Mouse (Mus musculus) CH12.LX (cell line): ENCODE measurements around the gene Sorcs1. TPM values are rescaled to one million over a fixed set of nuclear protein-coding genes. Genes with fewer than 3 reads are reported as not detected.

Experiments used
- DNase-seq: peaks from one replicate; pipeline ENCODE4 v3.0.0-alpha.2; 2013; ENCODE audit errors: extremely low read depth
- H3K27ac ChIP-seq: 2 replicates; pipeline ENCODE4 v1.5.1; 2012; ENCODE audit warnings: low read depth, mild to moderate bottlenecking, control low read depth, moderate library complexity; ENCODE audit not compliant: insufficient read depth
- H3K27me3 ChIP-seq: replicated peaks from 2 replicates; pipeline ENCODE3; 2012; ENCODE audit warnings: inconsistent platforms
- H3K36me3 ChIP-seq, 2 experiments: replicated peaks in 1 of 2; 2 replicates each; pipeline versions ENCODE3 to v1.6.1; 2012; ENCODE audit warnings: inconsistent platforms in 1 of 2, low read length in 1 of 2, mild to moderate bottlenecking in 1 of 2, mixed read lengths in 1 of 2, moderate library complexity in 1 of 2; ENCODE audit not compliant: control insufficient read depth in 1 of 2, insufficient read depth in 1 of 2
- H3K4me1 ChIP-seq, 2 experiments: 2 replicates each; pipeline ENCODE4 v1.6.1; 2012; ENCODE audit warnings: inconsistent platforms in 1 of 2, moderate library complexity in 1 of 2; ENCODE audit not compliant: insufficient read depth in 2 of 2, control insufficient read depth in 1 of 2
- H3K4me2 ChIP-seq: 2 replicates; pipeline ENCODE4 v1.6.1; 2012; ENCODE audit warnings: low read depth, mild to moderate bottlenecking, control low read depth; ENCODE audit not compliant: poor library complexity, insufficient read depth, severe bottlenecking
- H3K4me3 ChIP-seq, 3 experiments: fragments of 150-350 bp in 1 of 3; sonication (generic) in 1 of 3; replicated peaks in 1 of 3; 2 replicates each; pipeline versions ENCODE3 to v1.5.1; 2011 to 2012; ENCODE audit warnings: low read depth in 2 of 3, low read length in 2 of 3, mild to moderate bottlenecking in 2 of 3, moderate library complexity in 2 of 3, control low read depth in 1 of 3, improper control_type of control experiment in 1 of 3, inconsistent platforms in 1 of 3, mixed read lengths in 1 of 3; ENCODE audit not compliant: poor library complexity in 1 of 3
- H3K79me2 ChIP-seq: replicated peaks from 2 replicates; pipeline ENCODE4 v1.6.1; 2012; ENCODE audit warnings: mild to moderate bottlenecking, moderate library complexity; ENCODE audit not compliant: control insufficient read depth, poor library complexity, insufficient read depth, severe bottlenecking; ENCODE audit errors: extremely low read depth
- H3K9ac ChIP-seq: 2 replicates; pipeline ENCODE4 v1.6.1; 2012; ENCODE audit warnings: low read depth, mild to moderate bottlenecking, control low read depth, moderate library complexity; ENCODE audit not compliant: insufficient read depth
- H3K9me3 ChIP-seq: replicated peaks from 2 replicates; pipeline ENCODE3; 2012; ENCODE audit warnings: low read length, inconsistent platforms, mixed read lengths
- CHD2 ChIP-seq: IDR thresholded peaks from 2 replicates; pipeline ENCODE4 v1.6.1; 2011; ENCODE audit warnings: low read length, improper control_type of control experiment
- E2F4 ChIP-seq: IDR thresholded peaks from 2 replicates; pipeline ENCODE4 v1.6.1; 2011; ENCODE audit warnings: low read depth, low read length, improper control_type of control experiment; ENCODE audit not compliant: insufficient replicate concordance
- EP300 ChIP-seq: IDR thresholded peaks from 2 replicates; pipeline ENCODE4 v1.6.1; 2011; ENCODE audit warnings: low read length, improper control_type of control experiment
- GABPA ChIP-seq: IDR thresholded peaks from 2 replicates; pipeline ENCODE4 v1.6.1; 2012; ENCODE audit warnings: low read depth, low read length, improper control_type of control experiment, inconsistent platforms; ENCODE audit not compliant: insufficient replicate concordance
- IRF4 ChIP-seq: IDR thresholded peaks from 2 replicates; pipeline ENCODE4 v1.6.1; 2014; ENCODE audit warnings: low read depth, mild to moderate bottlenecking, inconsistent platforms, low read length, improper control_type of control experiment
- KAT2A ChIP-seq: IDR thresholded peaks from 2 replicates; pipeline ENCODE4 v1.6.1; 2012; ENCODE audit warnings: low read length, improper control_type of control experiment, inconsistent platforms; ENCODE audit not compliant: insufficient replicate concordance
- MAFK ChIP-seq: IDR thresholded peaks from 2 replicates; pipeline ENCODE4 v1.6.1; 2011; ENCODE audit warnings: low read length, improper control_type of control experiment; ENCODE audit not compliant: insufficient replicate concordance
- MAX ChIP-seq: IDR thresholded peaks from 2 replicates; pipeline ENCODE4 v1.6.1; 2011; ENCODE audit warnings: low read length, improper control_type of control experiment
- MAZ ChIP-seq: IDR thresholded peaks from 2 replicates; pipeline ENCODE4 v1.6.1; 2012; ENCODE audit warnings: low read depth, mild to moderate bottlenecking, inconsistent platforms, low read length, improper control_type of control experiment, moderate library complexity
- MEF2A ChIP-seq: IDR thresholded peaks from 2 replicates; pipeline ENCODE4 v1.6.1; 2014; ENCODE audit warnings: low read depth, mild to moderate bottlenecking, inconsistent platforms, low read length, improper control_type of control experiment, borderline replicate concordance
- NELFE ChIP-seq: IDR thresholded peaks from 2 replicates; pipeline ENCODE4 v1.6.1; 2011; ENCODE audit warnings: low read depth, low read length, improper control_type of control experiment
- RAD21 ChIP-seq: IDR thresholded peaks from 2 replicates; pipeline ENCODE4 v1.6.1; 2011; ENCODE audit warnings: low read depth, mild to moderate bottlenecking, low read length, improper control_type of control experiment, moderate library complexity
- RCOR1 ChIP-seq: conservative IDR thresholded peaks from 2 replicates; pipeline ENCODE4 v1.6.1; 2012; ENCODE audit warnings: low read depth, mild to moderate bottlenecking, inconsistent platforms, low read length, improper control_type of control experiment
- SMC3 ChIP-seq: IDR thresholded peaks from 2 replicates; pipeline ENCODE4 v1.6.1; 2011; ENCODE audit warnings: low read depth, low read length, improper control_type of control experiment
- USF2 ChIP-seq: conservative IDR thresholded peaks from 2 replicates; pipeline ENCODE4 v1.6.1; 2011; ENCODE audit warnings: low read depth, low read length, improper control_type of control experiment
- ZC3H11A ChIP-seq: IDR thresholded peaks from 2 replicates; pipeline ENCODE4 v1.6.1; 2012; ENCODE audit warnings: low read depth, mild to moderate bottlenecking, inconsistent platforms, low read length, improper control_type of control experiment
- ZKSCAN1 ChIP-seq: IDR thresholded peaks from 2 replicates; pipeline ENCODE4 v1.6.1; 2012; ENCODE audit warnings: low read depth, inconsistent platforms, low read length, improper control_type of control experiment, borderline replicate concordance
- dilution Hi-C: fragments of 300-500 bp; cut with MboI; formaldehyde crosslinking; loops from 2 replicates; pipeline ENCODE4 v1.14.3; 2020; ENCODE audit warnings: low sequenced_read_pairs; ENCODE audit not compliant: extremely low pct_unique_long_range_greater_than_20kb, extremely low pct_ligation_motif_present
- in situ Hi-C: fragments of 300-500 bp; cut with MboI; formaldehyde crosslinking; loops from 3 replicates; pipeline ENCODE4 v1.14.3; 2019; ENCODE audit warnings: low sequenced_read_pairs, low pct_ligation_motif_present, low pct_unique_long_range_greater_than_20kb, mixed read lengths
- polyA plus RNA-seq: library from polyadenylated mRNA; unstranded; fragments of >175 nt; gene quantifications from 2 replicates; pipeline ENCODE4 v1.2.1, GENCODE M21; 2012; ENCODE audit warnings: low read depth; ENCODE audit not compliant: insufficient read length
- total RNA-seq, 2 experiments: library from RNA; depleted of rRNA; stranded (reverse); fragments of 300-350 nt in 1 of 2; fragments of >200 nt in 1 of 2; gene quantifications; 2 replicates each; pipeline ENCODE4 v1.2.3; 2012 to 2014

The Sorcs1 gene
- total and polyA plus RNA-seq, 3 experiments, result 0.08 TPM; not detected in 2

DNA sequence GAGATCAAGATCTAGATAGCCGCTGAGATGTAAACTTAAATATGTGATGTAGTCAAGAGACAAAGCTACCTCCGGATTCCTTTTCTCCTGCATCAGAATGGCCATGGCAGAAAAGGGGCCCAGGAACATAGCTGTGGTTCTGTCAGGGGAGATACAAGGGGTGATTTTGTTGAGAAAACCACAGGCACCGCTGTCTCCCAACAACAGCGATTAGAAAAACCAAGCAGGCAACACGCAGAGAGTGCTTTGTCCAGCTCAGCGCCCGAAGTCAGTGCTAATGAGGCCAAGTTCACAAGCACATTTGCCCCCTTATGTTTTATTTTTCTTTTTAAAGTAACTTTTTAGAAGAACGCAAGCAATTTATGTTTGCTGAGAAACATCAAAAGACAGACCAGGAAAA is 10.9 kb downstream of the Sorcs1 start:
- no peak overlapping the region for H3K4me3 ChIP-seq
- dilution Hi-C loops, result no loop called here
- no peak overlapping the region for H3K27ac ChIP-seq
- H3K79me2 ChIP-seq, result no peaks in the 10 kb centered on the region
- in situ Hi-C loops, result no loop called here
- H3K27me3 ChIP-seq, result no peaks in the 10 kb centered on the region
- no peak overlapping the region for H3K4me2 ChIP-seq
- TF ChIP-seq EP300 (no peak), MAFK (no peak), MAZ (no peak), KAT2A (no peak), GABPA (no peak), E2F4 (no peak), NELFE (no peak), MAX (no peak), MEF2A (no peak), IRF4 (no peak), USF2 (no peak), RAD21 (no peak), RCOR1 (no peak), SMC3 (no peak)
- no peaks in the 10 kb centered on the region for H3K36me3 ChIP-seq
- no peak overlapping the region for H3K9ac ChIP-seq
- DNase-seq, result no peak
- peaks cover 46% of the 10 kb centered on the region for H3K9me3 ChIP-seq
- H3K4me1 ChIP-seq, result no peaks in the 10 kb centered on the region

DNA sequence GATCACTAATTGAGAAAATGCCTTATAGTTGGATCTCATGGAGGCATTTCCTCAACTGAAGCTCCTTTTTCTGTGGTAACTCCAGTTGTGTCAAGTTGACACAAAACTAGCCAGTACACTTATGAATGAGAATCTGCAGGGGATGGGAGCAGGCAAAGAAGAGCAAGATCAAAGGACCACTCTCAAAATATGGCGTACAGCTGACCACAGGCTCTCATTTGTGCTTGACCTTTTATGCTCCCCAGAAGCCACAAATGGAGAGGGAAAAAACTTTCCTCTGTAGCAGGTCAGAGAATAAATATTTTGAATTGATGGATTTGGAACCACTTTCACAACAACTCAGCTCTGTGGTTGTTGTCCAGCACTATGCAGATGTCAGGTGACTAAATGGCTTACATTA is 14.1 kb downstream of the Sorcs1 start:
- no peak overlapping the region for H3K4me3 ChIP-seq
- H3K27me3 ChIP-seq, result no peaks in the 10 kb centered on the region
- H3K36me3 ChIP-seq, result no peaks in the 10 kb centered on the region
- in situ Hi-C loops, result no loop called here
- dilution Hi-C loops, result no loop called here
- DNase-seq, result no peak
- peaks cover 39% of the 10 kb centered on the region for H3K9me3 ChIP-seq
- H3K27ac ChIP-seq, result no peak overlapping the region
- H3K4me2 ChIP-seq, result no peak overlapping the region
- no peaks in the 10 kb centered on the region for H3K4me1 ChIP-seq
- H3K79me2 ChIP-seq, result no peaks in the 10 kb centered on the region
- H3K9ac ChIP-seq, result no peak overlapping the region
- TF ChIP-seq MAX (no peak), ZC3H11A (no peak), ZKSCAN1 (no peak), E2F4 (no peak), CHD2 (no peak)
